Mouse (Mus musculus): ENCODE measurements around the gene Chrna1.

GRCm38 (mm10) chr2:73600650-73601049 lies 20.5 kb upstream of the Chrna1 start:
- TF ChIP-seq POLR2A (IDR thresholded peaks at IDR 0.05; ENCODE audit: low read depth, low read length) = no peak
- TF ChIP-seq CTCF (IDR thresholded peaks at IDR 0.05; ENCODE audit: borderline replicate concordance, insufficient read depth, low read length) = no peak
